Mouse (Mus musculus): ENCODE results near the gene Gm16181.

Gm16181 gene

GRCm38 (mm10) chr17:35196321-35196641 lies 24.4 kb upstream of the Gm16181 start:
- DNase-seq: no peak

DNA sequence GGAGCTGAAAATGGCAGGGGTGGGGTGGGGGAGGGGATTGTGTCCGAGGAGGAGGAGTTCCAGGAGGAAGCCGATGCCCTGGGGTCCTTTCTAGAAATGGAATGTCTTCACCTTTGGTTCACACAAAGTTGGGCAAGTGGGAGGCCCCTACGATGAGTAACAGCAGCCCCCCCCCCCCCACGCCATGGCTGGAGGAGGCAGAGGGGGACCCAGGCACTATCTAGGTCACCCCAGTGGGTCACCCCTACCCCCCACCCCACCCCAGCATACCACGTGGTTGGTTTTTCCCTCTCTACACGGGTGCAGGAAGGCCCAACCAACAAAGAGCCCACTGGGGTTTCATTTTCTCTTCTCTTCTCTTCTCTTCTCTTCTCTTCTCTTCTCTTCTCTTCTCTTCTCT lies 23.5 kb upstream of the Gm16181 start:
- DNase-seq: no peak

DNA sequence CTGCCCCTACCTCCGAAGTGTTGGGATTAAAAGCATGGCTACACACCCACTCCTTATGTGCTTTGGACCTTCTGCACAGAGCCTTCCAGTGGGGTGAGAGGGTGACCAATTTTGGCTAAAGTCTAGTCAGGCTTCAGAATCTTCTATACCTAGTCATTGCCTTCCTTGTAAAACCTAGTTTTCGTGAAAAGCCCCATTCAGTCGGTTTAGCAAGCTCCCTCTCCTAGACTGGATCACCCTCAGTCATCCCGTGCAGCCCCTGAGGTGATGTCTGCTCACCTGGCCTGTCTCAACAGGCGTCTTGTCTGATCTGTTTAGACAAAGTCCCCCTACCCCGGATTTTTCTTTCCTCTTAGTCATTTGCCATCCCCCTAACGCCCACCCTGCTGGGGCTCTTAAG lies 22.6 kb upstream of the Gm16181 start:
- DNase-seq: no peak

DNA sequence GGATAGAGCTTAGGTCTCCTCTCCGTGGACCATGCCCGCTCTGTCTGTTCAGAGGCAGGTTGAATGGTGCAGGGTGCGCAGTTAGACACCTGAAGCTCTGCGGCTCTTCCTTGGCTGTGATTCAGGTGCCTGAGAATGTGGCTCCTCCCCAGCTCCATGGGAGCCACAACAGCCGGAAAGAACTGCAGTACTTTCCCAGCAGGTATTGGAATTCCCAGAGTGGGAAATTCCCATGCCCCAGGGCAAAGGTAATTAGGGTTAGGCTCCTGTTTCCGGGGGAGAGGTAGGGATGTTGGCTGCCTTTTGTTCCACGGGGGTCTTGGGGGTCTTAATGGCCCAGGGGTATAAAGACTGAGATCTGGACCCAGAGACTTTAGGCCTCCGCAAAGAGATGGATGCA lies 21.7 kb upstream of the Gm16181 start:
- DNase-seq: no peak

DNA sequence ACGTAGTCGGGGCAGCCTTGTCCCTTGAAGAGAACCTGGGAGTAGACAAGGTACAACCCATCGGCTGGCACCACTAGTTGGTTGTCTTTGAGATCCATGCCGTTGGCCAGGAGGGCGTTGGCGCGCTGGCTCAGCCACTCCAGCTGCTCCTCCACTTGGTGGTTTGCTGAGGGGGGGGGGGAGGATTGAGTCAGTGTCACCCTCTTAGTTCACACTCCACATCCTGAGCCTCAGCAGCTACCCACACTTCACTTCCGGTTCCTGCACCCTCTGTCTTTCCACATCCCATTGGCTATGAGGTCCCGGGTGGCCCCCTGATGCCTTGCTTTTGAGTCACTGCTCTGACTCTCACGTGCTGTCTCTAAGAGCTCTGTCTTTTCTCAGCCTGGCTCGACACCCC lies 20.2 kb upstream of the Gm16181 start:
- no peak for DNase-seq

- no peak for DNase-seq
Observed at GRCm38 (mm10) chr17:35201128-35201527, 19.5 kb upstream of the Gm16181 start.

DNA sequence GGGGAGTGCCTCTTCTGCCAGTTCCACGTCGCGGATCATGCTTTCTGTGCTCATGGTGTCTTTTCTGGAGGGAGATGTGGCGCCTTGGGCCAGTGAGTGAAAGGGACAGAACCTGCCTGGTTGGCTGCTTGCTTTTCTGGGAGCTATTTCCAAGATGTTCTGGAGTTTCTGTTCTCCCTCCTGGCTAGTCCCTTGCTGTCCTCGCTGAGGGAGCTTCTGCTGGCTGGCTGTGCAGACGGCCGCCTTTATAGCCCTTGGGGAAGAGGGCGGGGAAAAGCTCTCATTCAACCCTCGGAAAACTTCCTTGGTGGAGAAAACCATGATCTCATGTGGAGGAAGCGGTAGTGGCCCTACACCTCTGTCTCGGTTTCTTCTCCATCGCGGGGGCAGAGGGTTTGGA lies 18.8 kb upstream of the Gm16181 start, which contains the start of gene Tnf:
TSS of gene Tnf (minus strand) at position 221 of the 400 bp plus-strand sequence.
- DNase-seq: no peak

DNA sequence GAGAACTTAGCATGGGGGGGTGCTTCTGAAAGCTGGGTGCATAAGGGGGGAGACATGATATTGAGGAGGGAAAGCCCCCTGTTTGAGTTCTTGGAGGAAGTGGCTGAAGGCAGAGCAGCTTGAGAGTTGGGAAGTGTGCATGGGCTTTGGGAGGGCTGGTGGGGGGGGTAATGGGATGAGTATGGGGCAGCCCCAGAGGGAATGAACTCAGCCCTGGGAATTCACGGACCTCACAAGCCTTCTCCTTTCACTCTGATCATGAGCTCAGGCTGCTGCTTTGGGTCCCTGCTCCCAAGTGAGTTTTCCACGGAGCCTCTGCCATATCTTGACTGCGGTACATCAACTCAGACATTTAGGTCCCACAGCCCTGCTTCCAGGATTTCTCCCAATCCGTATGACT lies 18.2 kb upstream of the Gm16181 start:
- DNase-seq: no peak

DNA sequence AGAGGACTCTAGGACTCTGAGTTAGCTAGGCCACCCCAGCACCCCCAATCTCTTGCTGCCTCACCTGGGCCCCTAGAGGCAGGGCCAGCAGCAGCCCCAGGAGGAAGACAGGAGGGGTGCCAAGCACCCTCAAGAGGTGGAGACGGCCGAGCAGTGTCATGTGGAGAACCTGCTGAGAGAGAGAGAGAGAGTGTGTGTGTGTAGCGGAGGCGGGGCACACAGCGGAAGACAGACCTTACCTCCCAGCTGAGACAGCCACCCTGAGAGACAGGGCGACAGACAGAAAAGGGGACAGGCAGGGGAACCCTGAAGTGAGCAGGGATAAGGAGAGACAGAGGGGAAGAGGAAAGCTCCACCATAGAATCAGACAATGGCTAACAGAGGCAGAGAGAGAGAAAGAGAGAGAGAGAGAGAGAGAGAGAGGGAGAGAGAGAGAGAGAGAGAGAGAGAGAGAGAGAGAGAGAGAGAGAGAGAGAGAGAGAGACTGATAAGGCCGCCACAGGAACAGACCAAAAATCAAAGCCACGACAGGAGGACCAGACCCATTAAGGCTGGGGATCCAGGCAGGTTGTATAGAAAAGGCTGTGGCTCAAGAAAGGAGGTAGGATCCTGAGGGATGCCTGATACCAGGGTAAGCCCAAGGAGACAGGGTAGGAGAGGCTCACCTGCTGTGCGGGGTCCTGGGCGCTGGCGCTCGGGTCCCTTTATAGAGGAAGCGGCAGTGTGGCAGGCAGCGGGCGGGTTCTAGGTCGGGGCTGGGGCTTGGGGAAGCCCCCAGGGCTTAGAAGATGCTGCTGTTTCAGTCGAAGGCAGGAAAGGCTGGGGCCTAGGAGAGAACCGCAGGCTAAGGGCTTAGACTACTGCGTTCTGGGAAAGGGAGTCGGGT lies 15.9 kb upstream of the Gm16181 start, which contains the start of gene Lta:
TSS of gene Lta (minus strand) at position 858 of the 886 bp plus-strand sequence.
- no peak for DNase-seq

- DNase-seq: no peak
Observed at GRCm38 (mm10) chr17:35205380-35205769, 15.3 kb upstream of the Gm16181 start.

- no peak for DNase-seq
Observed at GRCm38 (mm10) chr17:35209785-35210535, 10.7 kb upstream of the Gm16181 start.

DNA sequence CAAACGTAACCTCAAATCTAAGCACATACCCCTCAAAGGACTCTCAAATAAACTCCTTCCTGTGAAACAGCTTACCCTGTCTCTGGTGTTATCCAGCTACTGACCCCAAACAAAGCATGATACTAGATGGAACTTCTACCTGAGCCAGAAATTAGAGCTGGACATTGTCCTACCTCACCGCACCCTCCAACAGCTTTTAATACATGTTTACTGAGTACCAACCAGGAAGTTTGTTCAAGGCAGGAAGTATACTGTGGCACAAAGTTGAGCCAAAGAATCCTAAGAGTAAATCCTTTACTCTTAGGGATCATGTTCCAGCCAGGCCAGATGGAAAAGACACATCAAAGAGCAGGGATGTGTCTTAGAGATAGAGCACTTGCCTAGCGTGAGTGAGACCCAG lies 10.0 kb upstream of the Gm16181 start:
- no peak for DNase-seq

DNA sequence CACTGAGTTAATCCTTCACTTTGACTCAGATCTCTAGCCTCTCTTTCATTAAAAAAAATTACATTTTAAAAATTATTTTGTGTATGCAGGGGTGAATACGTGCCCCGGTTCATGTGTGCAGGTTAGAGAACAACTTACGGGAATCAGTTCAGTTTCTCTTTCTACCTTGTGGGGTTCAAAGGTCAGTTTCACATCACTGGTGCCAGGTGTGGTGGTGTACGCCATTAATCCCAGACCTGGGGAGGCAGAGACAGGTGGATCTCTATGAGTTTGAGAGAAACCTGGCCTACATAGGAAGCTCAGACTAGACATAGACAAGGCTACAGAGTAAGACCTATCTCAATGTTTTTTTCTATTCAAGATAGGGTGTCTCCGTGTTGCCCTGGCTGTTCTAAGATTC lies 7.6 kb upstream of the Gm16181 start:
- no peak for DNase-seq

- peak; percentile 40 for DNase-seq
Observed at GRCm38 (mm10) chr17:35218516-35219193, 2.0 kb upstream of the Gm16181 start.

DNA sequence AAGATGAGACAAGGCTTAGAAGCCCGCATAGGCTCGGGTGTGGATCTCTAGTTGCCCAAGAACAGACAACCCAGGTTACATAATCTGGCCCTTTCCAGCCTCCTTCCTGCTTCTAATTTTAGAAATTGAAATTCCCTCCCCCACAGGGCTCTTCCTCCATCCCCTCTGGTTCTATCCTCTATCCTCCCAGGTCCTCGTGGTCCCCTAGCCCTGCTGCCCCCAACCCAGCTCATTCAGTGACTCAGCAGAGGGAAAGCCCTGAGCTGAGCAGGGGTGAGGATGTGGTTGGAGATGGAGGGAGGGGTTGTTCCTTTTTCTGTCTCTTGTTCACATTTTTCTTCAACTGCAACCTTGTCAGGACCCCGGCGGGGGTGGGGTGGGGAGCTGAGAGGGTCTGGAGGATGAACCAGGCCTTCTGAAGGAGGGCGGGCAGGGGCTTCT lies 1.0 kb upstream of the Gm16181 start:
- no peak for DNase-seq

- peak; percentile 44 for DNase-seq
Observed at GRCm38 (mm10) chr17:35222299-35222698, 1.7 kb downstream of the Gm16181 start.

DNA sequence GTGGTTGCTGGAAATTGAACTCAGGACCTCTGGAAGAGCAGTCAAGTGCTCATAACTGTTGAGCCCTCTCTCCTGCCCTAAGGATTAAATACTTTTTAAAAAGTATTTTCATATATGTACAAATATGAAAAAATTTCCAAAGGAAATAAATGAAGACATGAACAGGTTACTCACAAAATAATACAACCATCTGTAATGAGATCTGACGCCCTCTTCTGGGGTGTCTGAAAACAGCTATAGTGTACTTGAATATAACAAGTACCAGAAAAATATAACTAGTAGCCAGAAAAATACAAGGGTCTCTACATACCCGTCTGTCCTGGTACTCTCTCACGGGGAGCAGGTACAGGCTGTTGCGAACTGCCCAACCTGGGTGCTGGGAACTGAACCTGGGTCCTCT lies 4.0 kb downstream of the Gm16181 start:
- DNase-seq: no peak

GRCm38 (mm10) chr17:35225456-35225855 lies 4.8 kb downstream of the Gm16181 start:
- DNase-seq: no peak

DNA sequence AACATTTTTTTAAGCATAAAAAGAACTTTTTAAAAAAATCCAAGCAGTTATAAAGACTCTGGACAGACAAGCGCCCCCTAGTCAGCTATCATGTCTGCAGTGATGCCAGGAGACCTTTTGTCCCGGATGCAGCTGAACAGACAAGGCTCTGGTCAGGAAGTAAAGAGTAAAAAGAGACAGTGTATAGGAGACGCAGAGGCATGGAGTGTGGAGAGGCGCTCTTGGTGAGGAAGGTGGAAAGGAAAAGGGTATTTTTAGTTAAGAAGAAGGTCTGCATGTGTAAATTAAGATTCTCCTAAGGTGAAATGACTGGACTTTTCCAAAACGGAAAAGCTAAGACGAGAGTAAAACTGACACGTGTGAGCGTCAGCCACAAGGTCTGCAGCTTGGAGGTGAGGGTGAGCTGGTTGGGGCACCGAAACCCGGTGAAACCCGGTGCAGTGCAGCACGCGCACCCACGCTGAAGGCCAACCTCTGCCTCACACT lies 6.0 kb downstream of the Gm16181 start:
- no peak for DNase-seq

GRCm38 (mm10) chr17:35231022-35231421 lies 10.4 kb downstream of the Gm16181 start:
- DNase-seq: no peak

- DNase-seq: peak; percentile 94
Observed at GRCm38 (mm10) chr17:35232043-35232442, 11.4 kb downstream of the Gm16181 start.

- DNase-seq: no peak
Observed at GRCm38 (mm10) chr17:35232659-35233058, 12.0 kb downstream of the Gm16181 start.
